Mouse (Mus musculus) heart, adult 18-20 months (tissue): ENCODE measurements at regions not wholly inside any gene's neighbourhood (a gene's known extent, or its start where the extent isn't known, plus 50 kb on each side); places are given as distances from the start of the nearest gene placed in this dataset.

Source experiments
- DNase-seq, 2 experiments: peaks; one replicate each; pipeline ENCODE4 v3.0.0; 2021 to 2022; ENCODE audit warnings: mixed read lengths in 1 of 2

- no peak for DNase-seq
These were observed 63.1 kb upstream of the Dkk2 start for GRCm38 (mm10) chr3:132022032-132022431.

GRCm38 (mm10) chr3:132023342-132023741, 61.8 kb upstream of the Dkk2 start:
- DNase-seq: no peak

DNA sequence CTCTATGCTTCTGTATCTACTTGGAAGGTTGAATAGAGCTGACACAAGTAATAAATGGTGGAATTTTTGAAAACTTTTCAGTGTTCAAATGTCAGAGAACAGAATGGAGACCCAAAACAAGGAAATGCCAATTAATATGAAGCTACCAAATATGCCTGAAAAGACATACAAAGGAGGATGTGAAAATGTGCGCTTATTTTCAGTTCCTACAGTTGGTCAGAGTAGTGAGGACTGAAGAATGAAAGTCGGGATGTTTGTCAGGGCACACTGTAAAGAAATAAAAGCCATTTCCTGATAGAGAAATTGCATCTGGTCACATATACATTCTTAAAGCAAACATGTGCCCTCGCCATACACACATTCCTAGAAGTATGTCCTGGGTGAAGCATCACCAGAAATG, 56.0 kb upstream of the Dkk2 start:
- no peak for DNase-seq

- no peak for DNase-seq
These were observed 51.9 kb upstream of the Dkk2 start for GRCm38 (mm10) chr3:132033078-132033713.

DNA sequence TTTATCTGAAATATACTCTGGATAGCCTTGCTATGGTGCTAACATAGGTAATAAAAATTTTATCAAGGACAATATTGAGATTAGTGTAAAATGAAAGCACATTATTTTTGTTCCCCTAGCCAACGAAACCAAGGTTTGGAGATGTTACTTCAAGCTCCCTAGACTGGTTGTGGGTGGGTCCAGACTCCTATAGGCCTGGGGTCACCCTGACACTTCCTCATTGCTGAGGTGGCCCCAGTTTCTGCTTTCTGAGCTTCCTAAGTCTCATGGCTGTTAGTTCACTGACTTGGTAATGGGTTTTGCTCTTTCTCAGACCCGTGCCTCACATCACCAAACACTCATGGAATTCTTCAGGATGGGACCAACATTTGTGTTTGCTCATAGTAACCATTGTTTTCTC, 49.9 kb upstream of the Dkk2 start:
- DNase-seq: no peak
